Mouse (Mus musculus): ENCODE data around the gene Gatm.
A peak's percentile ranks its signal among the peaks of the same experiment; 100 is the strongest.

The Gatm gene

GRCm38 (mm10) chr2:122610746-122611653 is at the start of gene Gatm:
Gatm (minus strand) TSS chr2:122611303.
- peak; percentile 83 for DNase-seq

GRCm38 (mm10) chr2:122659825-122660224 is 48.7 kb upstream of the Gatm start:
- no peak for DNase-seq

DNA sequence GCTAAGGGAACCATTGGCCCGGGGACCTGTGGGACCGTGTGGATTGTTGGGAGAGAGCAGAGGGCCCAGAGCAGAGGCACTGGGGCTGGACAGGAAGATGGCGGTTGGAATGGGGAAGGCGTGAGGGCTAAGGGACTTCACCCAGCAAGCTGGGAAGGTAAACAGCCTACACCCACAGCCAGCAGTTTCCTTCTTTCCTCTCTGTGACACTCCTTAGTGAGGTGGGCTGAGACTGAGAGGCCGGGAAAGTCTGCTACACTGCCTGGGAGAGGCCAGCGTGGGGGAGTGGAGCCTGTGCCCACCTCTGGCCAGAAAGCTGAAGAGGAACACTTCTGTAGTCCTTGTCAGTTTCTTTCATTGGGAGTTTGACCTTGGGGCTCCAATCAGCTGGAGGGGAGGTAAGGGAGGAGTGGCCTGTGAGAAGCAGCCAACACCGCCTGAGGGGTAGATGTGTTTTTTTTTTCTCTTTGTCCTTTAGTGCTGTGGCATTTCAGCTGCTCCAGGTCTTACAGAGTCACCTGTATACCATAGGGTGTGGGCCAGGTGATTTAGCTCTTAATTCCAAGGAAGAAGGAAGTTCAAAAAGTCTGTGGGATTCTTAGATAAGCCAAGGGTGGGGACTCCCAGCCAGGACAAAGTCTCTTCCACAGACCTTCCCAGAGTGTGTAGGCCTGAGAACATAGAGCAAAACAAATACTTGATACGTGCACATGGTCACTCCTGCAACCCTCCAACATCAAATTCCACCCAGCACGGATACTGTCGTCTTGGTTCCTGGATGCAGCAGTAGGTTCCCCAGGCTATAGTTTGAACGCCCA is 46.8 kb upstream of the Gatm start:
- no peak for DNase-seq

- DNase-seq = no peak
These were observed 45.7 kb upstream of the Gatm start for GRCm38 (mm10) chr2:122656767-122657166.

DNA sequence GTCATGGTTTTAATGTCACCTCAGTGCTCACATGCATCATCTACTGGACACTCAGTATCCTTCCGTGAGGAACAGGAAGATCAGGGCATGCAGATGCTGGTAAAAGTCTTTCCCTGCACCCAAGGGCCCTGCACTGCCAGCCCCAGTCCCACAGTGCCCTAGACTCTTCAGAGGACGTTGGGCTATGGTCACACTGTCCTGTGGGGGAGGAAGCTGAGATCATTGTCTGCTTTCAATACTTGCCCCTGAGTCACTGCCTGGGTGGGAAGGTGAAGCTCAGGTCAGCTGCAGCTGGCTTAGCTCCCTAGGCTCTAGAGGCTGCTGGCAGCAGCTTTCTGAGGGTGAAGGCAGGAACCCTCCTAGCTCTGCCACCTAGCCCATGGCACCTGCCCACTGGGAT is 44.9 kb upstream of the Gatm start:
- DNase-seq = no peak

DNA sequence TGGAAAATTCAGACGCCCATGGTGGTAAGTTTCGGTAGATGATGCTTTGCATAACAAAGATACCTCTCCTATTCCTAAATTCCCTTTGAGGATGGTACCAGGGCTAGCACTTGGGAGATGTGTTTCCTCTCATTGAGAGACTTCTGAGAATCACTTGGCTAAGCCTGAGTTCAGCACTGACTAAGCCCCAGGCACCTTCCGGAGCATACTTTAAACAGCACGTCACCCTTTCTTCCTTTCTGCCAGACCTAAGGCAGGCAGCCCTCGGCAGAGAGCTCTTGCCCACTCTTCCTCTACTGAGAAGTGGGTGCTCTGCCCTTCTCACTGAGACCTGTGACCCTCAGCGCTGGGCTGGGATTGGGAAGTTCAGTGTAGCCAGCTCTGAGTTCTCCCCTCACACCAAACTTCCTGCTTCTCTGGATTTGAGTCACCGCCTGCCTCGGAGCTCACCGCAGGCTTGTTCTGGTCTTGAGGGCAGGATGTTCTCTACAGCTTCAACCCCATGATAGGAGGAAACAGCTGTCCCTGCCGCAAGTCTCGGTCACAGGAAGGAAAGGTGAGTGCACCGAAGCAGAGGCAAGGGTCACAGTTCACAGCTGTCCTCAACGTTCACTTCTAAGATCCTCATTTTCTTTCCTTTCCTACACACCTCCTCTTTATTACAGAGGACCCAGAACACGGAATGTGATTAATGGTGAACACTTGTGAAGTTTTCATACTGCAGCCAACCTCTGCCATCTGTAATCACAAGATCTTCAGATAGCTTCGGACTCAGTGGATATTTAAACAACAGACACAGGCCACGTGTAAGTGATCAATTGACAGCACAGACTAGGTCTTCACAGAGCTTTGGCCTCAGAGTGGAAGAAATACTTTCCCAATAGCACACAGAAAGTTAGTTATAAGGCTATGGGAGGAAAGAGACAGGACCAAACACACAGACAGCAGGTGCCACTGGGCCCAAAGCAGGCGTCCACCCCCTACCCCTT is 41.3 kb upstream of the Gatm start:
- DNase-seq = peak; percentile 44

DNA sequence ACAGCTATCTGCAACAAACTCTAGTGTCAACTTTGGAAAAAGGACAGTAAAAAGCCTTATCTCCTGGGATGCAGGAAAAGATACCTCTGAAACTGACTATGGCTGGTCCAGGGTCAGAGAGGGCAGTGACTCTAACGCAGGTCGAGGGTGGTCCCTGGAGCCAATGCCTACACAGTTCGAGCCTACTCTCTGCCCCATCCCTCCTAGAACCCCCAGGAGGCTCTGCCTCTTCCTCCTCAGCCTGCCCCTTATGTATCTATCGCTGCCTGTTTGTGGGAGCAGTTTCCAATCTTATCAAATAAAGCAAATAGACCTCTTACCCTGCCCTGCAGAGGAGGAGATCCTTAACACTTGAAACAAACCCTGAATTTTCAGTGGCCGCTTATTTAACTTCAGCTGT is 27.6 kb upstream of the Gatm start:
- DNase-seq = no peak

DNA sequence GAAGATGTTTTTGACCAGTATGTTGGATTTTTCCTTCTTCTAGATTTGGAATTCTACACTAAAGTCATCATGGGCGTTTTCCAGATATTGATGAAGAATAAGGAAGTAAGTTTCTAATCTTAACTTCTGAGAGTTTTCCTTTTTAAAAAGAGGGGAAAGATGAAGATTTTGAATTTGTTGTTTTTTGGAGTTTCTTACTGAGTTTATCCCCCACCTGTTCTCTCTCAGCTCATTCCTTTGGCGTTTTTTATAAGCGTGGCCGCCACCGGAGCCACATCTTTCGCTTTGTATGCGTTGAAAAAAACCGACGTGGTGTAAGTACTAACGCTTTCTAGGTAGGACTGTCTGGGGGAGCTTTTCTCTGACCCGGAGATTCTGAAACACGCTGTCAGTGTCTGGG is 26.9 kb upstream of the Gatm start:
- no peak for DNase-seq

DNA sequence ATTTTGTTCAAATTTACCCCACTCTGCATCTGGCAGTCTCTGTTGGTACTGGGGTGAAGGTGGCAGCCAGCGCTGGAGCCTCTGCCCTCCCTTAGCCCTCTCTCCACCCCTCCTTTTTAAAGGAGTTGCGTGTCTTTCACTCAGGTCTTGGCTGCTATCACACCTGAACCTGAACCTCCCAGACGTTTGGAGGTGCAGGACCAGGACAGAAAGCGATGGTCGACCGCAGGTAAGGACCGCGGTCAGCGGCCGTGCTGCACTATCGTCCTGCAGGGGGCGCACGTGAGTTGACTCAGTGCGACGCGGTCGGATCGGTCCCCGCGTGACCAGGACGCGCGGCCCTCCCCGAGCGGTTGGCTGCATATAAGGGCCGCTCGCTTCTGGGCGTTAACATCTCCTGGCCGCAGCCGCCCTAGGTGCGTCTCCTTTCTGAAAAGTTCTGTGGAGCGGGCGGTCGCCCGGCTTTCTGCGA is 26.5 kb upstream of the Gatm start:
- DNase-seq = peak; percentile 89

- DNase-seq = no peak
These were observed 25.6 kb upstream of the Gatm start, which contains the start of gene AA467197 for GRCm38 (mm10) chr2:122636686-122637085. AA467197 (plus strand) TSS chr2:122636986.

- DNase-seq = peak; percentile 73
These were observed 20.2 kb upstream of the Gatm start for GRCm38 (mm10) chr2:122631226-122631801.

GRCm38 (mm10) chr2:122630465-122631225 is 19.5 kb upstream of the Gatm start:
- peak; percentile 91 for DNase-seq

DNA sequence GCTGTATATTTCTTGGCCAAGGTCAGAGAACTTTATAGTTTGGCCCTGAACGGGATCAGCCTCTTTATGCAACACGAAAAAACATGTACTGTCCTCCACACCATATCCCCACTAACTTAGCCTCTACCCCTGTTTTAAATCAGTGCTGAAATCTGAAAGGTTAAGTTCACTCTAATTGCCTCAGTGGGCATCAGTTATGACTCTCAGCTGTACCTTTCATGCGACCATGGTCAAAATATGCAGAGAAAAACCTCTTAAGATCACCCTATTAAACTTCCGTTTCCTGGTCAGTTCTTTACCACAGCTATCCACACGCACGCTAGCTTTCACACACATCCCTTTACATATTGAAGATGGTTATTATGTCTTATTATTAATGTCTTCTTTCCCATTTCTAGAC is 18.8 kb upstream of the Gatm start:
- DNase-seq = no peak

- DNase-seq = peak; percentile 87
These were observed 17.9 kb upstream of the Gatm start for GRCm38 (mm10) chr2:122628976-122629375.

GRCm38 (mm10) chr2:122625930-122626329 is 14.8 kb upstream of the Gatm start:
- DNase-seq = no peak

GRCm38 (mm10) chr2:122621337-122622110 is 10.4 kb upstream of the Gatm start:
- no peak for DNase-seq

DNA sequence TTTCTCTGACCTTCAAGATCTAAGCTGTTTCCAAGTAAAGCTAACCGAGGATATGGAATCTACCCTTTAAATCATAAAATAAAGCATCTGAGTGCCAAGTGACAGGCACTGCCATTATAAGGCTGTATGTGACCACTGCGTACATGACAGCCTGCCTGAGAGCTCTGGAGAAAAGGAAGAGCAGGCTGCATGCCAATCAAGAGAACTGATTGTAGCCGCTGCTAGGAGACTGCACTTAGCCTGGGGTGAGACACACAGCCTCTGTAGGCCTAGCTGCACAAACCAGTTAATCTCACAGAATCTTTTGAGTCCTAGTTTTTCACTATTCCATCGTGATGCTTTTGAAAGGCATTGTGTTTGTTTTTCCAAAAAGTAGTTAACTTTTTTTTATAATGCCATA is 7.6 kb upstream of the Gatm start:
- DNase-seq = no peak

GRCm38 (mm10) chr2:122617792-122618191 is 6.7 kb upstream of the Gatm start:
- no peak for DNase-seq

GRCm38 (mm10) chr2:122616237-122616636 is 5.1 kb upstream of the Gatm start:
- no peak for DNase-seq

DNA sequence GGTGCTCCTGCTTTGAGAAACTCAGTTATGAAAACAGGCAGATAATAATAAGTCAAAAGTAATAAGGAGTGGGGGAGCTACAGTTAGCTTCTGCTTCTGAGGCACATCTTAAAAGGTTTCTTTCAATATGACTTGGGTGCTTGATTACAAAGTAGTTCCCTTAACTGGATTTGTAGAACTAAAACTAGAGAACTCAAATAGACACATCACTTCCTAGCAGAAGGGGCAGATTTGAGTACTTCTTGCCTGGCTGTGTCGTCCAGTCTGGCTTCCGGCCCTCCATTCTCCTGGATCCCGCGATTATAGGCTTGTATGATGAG is 511 bp upstream of the Gatm start:
- DNase-seq = no peak

DNA sequence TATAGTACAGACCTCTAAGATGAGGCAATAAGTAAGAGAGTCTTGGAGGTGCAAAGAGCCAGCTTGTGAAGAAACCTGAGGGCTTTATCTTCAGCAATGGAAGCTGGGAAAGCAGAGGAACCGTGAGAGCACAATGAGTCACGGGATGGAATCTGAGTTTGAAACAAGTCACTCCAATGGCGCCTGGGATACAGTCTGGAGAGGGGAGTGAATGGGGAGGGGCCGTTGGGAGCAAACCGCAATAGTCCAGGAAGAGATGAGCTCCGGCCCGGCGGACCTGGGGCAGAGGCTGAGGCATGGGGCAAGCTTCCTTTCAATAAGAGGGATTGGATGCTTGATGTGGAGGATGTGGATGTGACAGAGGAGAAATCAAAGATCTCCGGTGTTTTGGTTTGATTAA is 2.3 kb downstream of the Gatm start:
- peak; percentile 24 for DNase-seq

Measured in kidney, postnatal 10 days (tissue).